Mouse (Mus musculus) kidney, postnatal 0 days (tissue): Measurements from ENCODE around the gene Ano1. TPM values are rescaled to one million over a fixed set of nuclear protein-coding genes. Genes with fewer than 3 reads are reported as not detected.

Source experiments
- ATAC-seq: fragments of 200-750 bp; cut with Nextera tagmentation; replicated peaks from 2 replicates; pipeline ENCODE4 v1.8.0; 2017; ENCODE audit warnings: low read depth, moderate number of reproducible peaks, moderate TSS enrichment, moderate library complexity; ENCODE audit not compliant: low FRiP score
- DNase-seq: peaks from one replicate; pipeline ENCODE4 v3.0.0-alpha.2; 2016; ENCODE audit warnings: low spot score
- H3K27ac ChIP-seq: fragments of 300-500 bp; sonication (generic); 2 replicates; pipeline ENCODE4 v1.5.1; 2014; ENCODE audit warnings: mild to moderate bottlenecking
- H3K27me3 ChIP-seq: fragments of 300-500 bp; sonication (generic); 2 replicates; pipeline ENCODE4 v1.6.1; 2014; ENCODE audit warnings: low read length, mixed read lengths; ENCODE audit not compliant: insufficient read depth
- H3K36me3 ChIP-seq: fragments of 300-500 bp; sonication (generic); 2 replicates; pipeline ENCODE4 v1.6.1; 2014; ENCODE audit warnings: low read length, mixed read lengths; ENCODE audit not compliant: insufficient read depth
- H3K4me1 ChIP-seq: fragments of 300-500 bp; sonication (generic); replicated peaks from 2 replicates; pipeline ENCODE4 v1.6.1; 2014; ENCODE audit warnings: antibody characterized with exemption, low read length, mixed read lengths; ENCODE audit not compliant: insufficient read depth
- H3K4me2 ChIP-seq: fragments of 300-500 bp; sonication (generic); 2 replicates; pipeline ENCODE4 v1.6.1; 2014; ENCODE audit warnings: mild to moderate bottlenecking, low read length, moderate library complexity, mixed read lengths
- H3K4me3 ChIP-seq: fragments of 300-500 bp; sonication (generic); replicated peaks from 2 replicates; pipeline ENCODE4 v1.5.1; 2014; ENCODE audit warnings: low read depth, low read length
- H3K9ac ChIP-seq: fragments of 300-500 bp; sonication (generic); 2 replicates; pipeline ENCODE4 v1.6.1; 2014; ENCODE audit warnings: low read depth, low read length
- H3K9me3 ChIP-seq: fragments of 300-500 bp; sonication (generic); replicated peaks from 2 replicates; pipeline ENCODE4 v1.6.1; 2016; ENCODE audit warnings: low read length, inconsistent platforms, mixed read lengths
- CTCF ChIP-seq: IDR thresholded peaks from 2 replicates; pipeline ENCODE4 v1.5.1; 2016; ENCODE audit warnings: antibody characterized with exemption, low read depth, mild to moderate bottlenecking, moderate library complexity
- WGBS: fragments of 180-500 bp; shearing (Covaris S2); extraction: QIAGEN DNeasy Blood & Tissue Kit; methylation state at CpG from one replicate; pipeline ENCODE4 v1.1.7; 2014; 5-methylcytosine and 5-hydroxymethylcytosine counted together
- polyA plus RNA-seq: library from polyadenylated mRNA; unstranded; fragments of >200 nt; fragmentation: Nextera tagmentation; extraction: Ambion mirVana; gene quantifications from 2 replicates; pipeline ENCODE4 v1.2.1, GENCODE M21; 2015

The Ano1 gene
- polyA plus RNA-seq, 1 experiment from 2014 or later: 34.1 TPM

GRCm38 (mm10) chr7:144627606-144628333 is 124.0 kb downstream of the Ano1 start:
- H3K36me3 ChIP-seq: no peaks in the 10 kb centered on the region
- no peak for TF ChIP-seq CTCF
- H3K9me3 ChIP-seq: no peaks in the 10 kb centered on the region
- no peak overlapping the region for H3K9ac ChIP-seq
- 0 out of 2 replicates have a peak overlapping the region, but pooled peaks have one; percentile 13 for H3K27ac ChIP-seq
- H3K4me3 ChIP-seq: no peak overlapping the region
- H3K27me3 ChIP-seq: no peaks in the 10 kb centered on the region
- DNase-seq (no peak), ATAC-seq (no peak)
- no peak overlapping the region for H3K4me2 ChIP-seq
- 65% methylated on average over 13 of the region's 13 CpGs for WGBS
- no peaks in the 10 kb centered on the region for H3K4me1 ChIP-seq

- no peak overlapping the region for H3K4me2 ChIP-seq
- 83% methylated on average over 2 of the region's 2 CpGs for WGBS
- no peak overlapping the region for H3K4me3 ChIP-seq
- no peaks in the 10 kb centered on the region for H3K9me3 ChIP-seq
- no peaks in the 10 kb centered on the region for H3K36me3 ChIP-seq
- no peak for TF ChIP-seq CTCF
- no peak overlapping the region for H3K9ac ChIP-seq
- no peaks in the 10 kb centered on the region for H3K4me1 ChIP-seq
- ATAC-seq: no peak
- no peaks in the 10 kb centered on the region for H3K27me3 ChIP-seq
- no peak overlapping the region for H3K27ac ChIP-seq
- DNase-seq: no peak
Observed at GRCm38 (mm10) chr7:144626042-144626441, 125.7 kb downstream of the Ano1 start.

- H3K36me3 ChIP-seq: 0 out of 2 replicates have a peak, but pooled peaks cover 2% of the 10 kb centered on the region
- ATAC-seq: no peak
- H3K27ac ChIP-seq: no peak overlapping the region
- H3K9ac ChIP-seq: no peak overlapping the region
- H3K4me2 ChIP-seq: no peak overlapping the region
- no peaks in the 10 kb centered on the region for H3K9me3 ChIP-seq
- H3K4me3 ChIP-seq: no peak overlapping the region
- no peak for DNase-seq
- no peaks in the 10 kb centered on the region for H3K27me3 ChIP-seq
- H3K4me1 ChIP-seq: no peaks in the 10 kb centered on the region
- TF ChIP-seq CTCF: no peak
- 63% methylated on average over 22 of the region's 22 CpGs for WGBS
Observed at GRCm38 (mm10) chr7:144620721-144621681, 130.8 kb downstream of the Ano1 start.

GRCm38 (mm10) chr7:144620315-144620714 is 131.5 kb downstream of the Ano1 start:
- H3K27ac ChIP-seq: no peak overlapping the region
- H3K9me3 ChIP-seq: no peaks in the 10 kb centered on the region

GRCm38 (mm10) chr7:144615343-144615742 is 136.4 kb downstream of the Ano1 start:
- Histone ChIP-seq H3K4me2 (no peak overlapping the region), H3K27me3 (no peaks in the 10 kb centered on the region), H3K4me3 (no peak overlapping the region), H3K4me1 (no peaks in the 10 kb centered on the region), H3K36me3 (0 out of 2 replicates have a peak, but pooled peaks cover 2% of the 10 kb centered on the region), H3K9ac (no peak overlapping the region), H3K27ac (no peak overlapping the region), H3K9me3 (no peaks in the 10 kb centered on the region)
- no peak for DNase-seq
- 61% methylated on average over 6 of the region's 6 CpGs for WGBS
- ATAC-seq: no peak
- TF ChIP-seq CTCF: no peak

More at GRCm38 (mm10) chr7:144620315-144620714, 131.5 kb downstream of the Ano1 start:
- no peaks in the 10 kb centered on the region for H3K27me3 ChIP-seq
- no peak for ATAC-seq
- H3K9ac ChIP-seq: no peak overlapping the region
- DNase-seq: no peak
- no peaks in the 10 kb centered on the region for H3K4me1 ChIP-seq
- H3K4me2 ChIP-seq: no peak overlapping the region
- TF ChIP-seq CTCF: no peak
- H3K4me3 ChIP-seq: no peak overlapping the region
- H3K36me3 ChIP-seq: 0 out of 2 replicates have a peak, but pooled peaks cover 2% of the 10 kb centered on the region

- WGBS: 84% methylated on average over 4 of the region's 4 CpGs
- Histone ChIP-seq H3K27me3 (no peaks in the 10 kb centered on the region), H3K36me3 (no peaks in the 10 kb centered on the region), H3K9ac (no peak overlapping the region), H3K27ac (no peak overlapping the region), H3K9me3 (no peaks in the 10 kb centered on the region), H3K4me3 (no peak overlapping the region), H3K4me1 (no peaks in the 10 kb centered on the region), H3K4me2 (no peak overlapping the region)
- no peak for DNase-seq
- TF ChIP-seq CTCF: no peak
- no peak for ATAC-seq
Observed at GRCm38 (mm10) chr7:144612829-144613228, 138.9 kb downstream of the Ano1 start.
